Mouse (Mus musculus): ENCODE measurements around the gene Upk3bl.

- TF ChIP-seq MYOD1 (IDR thresholded peaks at IDR 0.05; ENCODE audit: control insufficient read depth, insufficient read length, low read depth): no peak
- no peak for TF ChIP-seq CTCF (IDR thresholded peaks at IDR 0.05; ENCODE audit: control insufficient read depth, insufficient read depth, insufficient read length)
Measured at GRCm38 (mm10) chr5:136098536-136098935, 44.2 kb downstream of the Upk3bl start.

Measured in C2C12 (cell line).